8 mouse cellular contexts compared by ENCODE assay signal in the genomic region with DNA sequence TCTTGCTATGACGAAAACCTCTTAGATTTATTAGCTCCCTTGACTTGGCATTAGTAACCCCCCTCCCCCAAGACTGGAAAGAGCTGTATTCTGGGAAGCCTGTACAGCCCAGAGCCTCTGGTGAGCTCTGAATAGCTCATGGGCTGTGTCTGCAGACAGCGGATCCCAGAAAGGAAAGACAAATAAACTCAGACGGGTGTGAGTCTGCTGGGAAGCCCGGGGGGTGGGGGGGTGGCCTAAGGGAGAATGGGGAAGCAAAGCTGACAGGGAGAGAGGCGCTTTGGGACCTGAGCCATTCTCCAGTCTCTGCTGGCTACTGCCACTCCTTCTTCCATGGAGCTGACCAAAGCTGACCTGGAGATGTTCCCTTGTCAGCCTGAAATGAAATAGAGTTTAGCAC. TPM values are rescaled to one million over a fixed set of nuclear protein-coding genes. Genes with fewer than 3 reads are reported as not detected.
A peak's percentile ranks its signal among the peaks of the same experiment; 100 is the strongest.
DNase-seq lines count a peak whose midpoint lies in the region; ATAC-seq and TF ChIP-seq lines count a peak whose summit lies in the region.

No protein-coding gene starts in this region.

- H3K4me2 ChIP-seq in embryonic facial prominence, embryonic 14.5 days (ENCODE audit: low read depth, low read length), result no peak overlapping the region
- no peak overlapping the region for H3K4me2 ChIP-seq in hindbrain, embryonic 15.5 days

- no peak for DNase-seq in layer of hippocampus, adult 2 months (ENCODE audit: low spot score in 2 of 2)
- DNase-seq in layer of hippocampus, adult 18-20 months (ENCODE audit: low spot score in 2 of 2), result no peak
- no peak for DNase-seq in embryonic facial prominence, embryonic 14.5 days (ENCODE audit: low spot score)
- peak; percentile 39 for DNase-seq in mesoderm, embryonic 11.5 days (ENCODE audit: low read depth, low spot score)
- DNase-seq in adrenal gland, adult 2 months, result no peak
- no peak for DNase-seq in layer of hippocampus, adult 9-11 months
- DNase-seq in layer of hippocampus, postnatal 25 days (ENCODE audit: extremely low spot score in 1 of 2, low spot score in 1 of 2), result no peak

- H3K27me3 ChIP-seq in embryonic facial prominence, embryonic 14.5 days (replicated peaks; ENCODE audit: control insufficient read depth, insufficient read depth, low read length), result no peaks in the 10 kb centered on the region
- H3K27me3 ChIP-seq in hindbrain, embryonic 15.5 days, result no peaks in the 10 kb centered on the region

- H3K4me1 ChIP-seq in embryonic facial prominence, embryonic 14.5 days (ENCODE audit: control insufficient read depth, insufficient read depth, low read length), result 0 out of 2 replicates have a peak, but pooled peaks cover 7% of the 10 kb centered on the region
- peaks cover 5% of the 10 kb centered on the region; the same call in 1 of the 2 replicates for H3K4me1 ChIP-seq in hindbrain, embryonic 15.5 days (replicated peaks)

- TF ChIP-seq CTCF in layer of hippocampus, adult 2 months (conservative IDR thresholded peaks at IDR 0.05), result no peak

- no peaks in the 10 kb centered on the region for H3K36me3 ChIP-seq in embryonic facial prominence, embryonic 14.5 days (ENCODE audit: control insufficient read depth, insufficient read depth, low read length)
- H3K36me3 ChIP-seq in hindbrain, embryonic 15.5 days, result no peaks in the 10 kb centered on the region

- ATAC-seq in embryonic facial prominence, embryonic 14.5 days (ENCODE audit: low read depth), result peak; percentile 57; the same call in 1 of the 2 replicates
- ATAC-seq in hindbrain, embryonic 15.5 days (ENCODE audit: low FRiP score, low read depth), result no peak

- no peak overlapping the region for H3K4me3 ChIP-seq in layer of hippocampus, adult 2 months
- no peak overlapping the region for H3K4me3 ChIP-seq in embryonic facial prominence, embryonic 14.5 days (ENCODE audit: low read depth, low read length)
- H3K4me3 ChIP-seq in hindbrain, embryonic 15.5 days, result no peak overlapping the region

- peak overlapping the region; percentile 73 for H3K27ac ChIP-seq in layer of hippocampus, adult 2 months
- H3K27ac ChIP-seq in embryonic facial prominence, embryonic 14.5 days (replicated peaks; ENCODE audit: low read depth, low read length), result peak overlapping the region; percentile 70; the same call in 1 of the 2 replicates
- H3K27ac ChIP-seq in hindbrain, embryonic 15.5 days (replicated peaks), result 0 out of 2 replicates have a peak overlapping the region, but pooled peaks have one; percentile 26

- no peak overlapping the region for H3K9ac ChIP-seq in embryonic facial prominence, embryonic 14.5 days (ENCODE audit: low read depth, low read length)
- H3K9ac ChIP-seq in hindbrain, embryonic 15.5 days, result no peak overlapping the region

- 43% methylated on average over 5 of the region's 5 CpGs for WGBS in embryonic facial prominence, embryonic 14.5 days
- WGBS in hindbrain, embryonic 15.5 days, result 29% methylated on average over 5 of the region's 5 CpGs

- no peaks in the 10 kb centered on the region for H3K9me3 ChIP-seq in embryonic facial prominence, embryonic 14.5 days (ENCODE audit: control insufficient read depth, low read length)
- no peaks in the 10 kb centered on the region for H3K9me3 ChIP-seq in hindbrain, embryonic 15.5 days

RNA-seq across cellular contexts. Expression of a gene that starts 53.8 kb away (rescaled TPM):
- 10 to 100 TPM; 37.1 to 38.0 TPM for total RNA-seq in layer of hippocampus, adult 2 months (2021)
- total RNA-seq in layer of hippocampus, adult 18-20 months (2021), result 10 to 100 TPM; 34.2 to 35.5 TPM
- 77.8 and 112 TPM in 2 replicates for polyA plus RNA-seq in embryonic facial prominence, embryonic 14.5 days (2014; fragmentation: Nextera tagmentation; extraction: Ambion mirVana)
- 38.4 and 41.5 TPM in 2 replicates for polyA plus RNA-seq in hindbrain, embryonic 15.5 days (2015; fragmentation: Nextera tagmentation; extraction: Ambion mirVana)
- 10 to 100 TPM; 30.8 to 34.5 TPM for total RNA-seq in adrenal gland, adult 2 months (2021)
- 20.3 and 22.2 TPM in 2 replicates for polyA plus RNA-seq in adrenal gland, adult 2 months (2012; rRNA removed)
- total RNA-seq in layer of hippocampus, postnatal 25 days (2021), result 10 to 100 TPM; 36.3 to 37.0 TPM
